Mouse (Mus musculus) liver, embryonic 15.5 days (tissue): ENCODE results near the gene 1700020L24Rik. TPM values are rescaled to one million over a fixed set of nuclear protein-coding genes. Genes with fewer than 3 reads are reported as not detected.
A peak's percentile ranks its signal among the peaks of the same experiment; 100 is the strongest.

Experiments used
- ATAC-seq: fragments of 200-750 bp; cut with Nextera tagmentation; 2 replicates; pipeline ENCODE4 v1.8.0; 2017; ENCODE audit warnings: moderate number of reproducible peaks, mild to moderate bottlenecking, moderate library complexity; ENCODE audit not compliant: insufficient read depth
- H3K27ac ChIP-seq: fragments of 300-500 bp; sonication (generic); replicated peaks from 2 replicates; pipeline ENCODE4 v1.5.1; 2015; ENCODE audit warnings: mild to moderate bottlenecking, inconsistent platforms
- H3K27me3 ChIP-seq: fragments of 300-500 bp; sonication (generic); 2 replicates; pipeline ENCODE4 v1.6.1; 2015; ENCODE audit warnings: mild to moderate bottlenecking, inconsistent platforms
- H3K36me3 ChIP-seq: fragments of 300-500 bp; sonication (generic); replicated peaks from 2 replicates; pipeline ENCODE4 v1.6.1; 2015; ENCODE audit warnings: moderate library complexity, mild to moderate bottlenecking, inconsistent platforms
- H3K4me1 ChIP-seq: fragments of 300-500 bp; sonication (generic); replicated peaks from 2 replicates; pipeline ENCODE4 v1.6.1; 2015; ENCODE audit warnings: inconsistent platforms
- H3K4me2 ChIP-seq: fragments of 300-500 bp; sonication (generic); 2 replicates; pipeline ENCODE4 v1.6.1; 2015; ENCODE audit warnings: moderate library complexity, mild to moderate bottlenecking, inconsistent platforms
- H3K4me3 ChIP-seq: fragments of 300-500 bp; sonication (generic); replicated peaks from 2 replicates; pipeline ENCODE4 v1.5.1; 2015; ENCODE audit warnings: mild to moderate bottlenecking, inconsistent platforms
- H3K9ac ChIP-seq: fragments of 300-500 bp; sonication (generic); 2 replicates; pipeline ENCODE4 v1.6.1; 2015; ENCODE audit warnings: moderate library complexity, mild to moderate bottlenecking, inconsistent platforms
- H3K9me3 ChIP-seq: fragments of 300-500 bp; sonication (generic); replicated peaks from 2 replicates; pipeline ENCODE4 v1.6.1; 2016; ENCODE audit warnings: inconsistent platforms
- WGBS: fragments of 180-500 bp; shearing (Covaris S2); methylation state at CpG from one replicate; pipeline ENCODE4 v1.1.7; 2015; ENCODE audit warnings: mixed read lengths; ENCODE audit not compliant: insufficient replicate concordance; 5-methylcytosine and 5-hydroxymethylcytosine counted together
- polyA plus RNA-seq: library from polyadenylated mRNA; unstranded; fragments of >200 nt; fragmentation: Nextera tagmentation; extraction: Ambion mirVana; gene quantifications from 2 replicates; pipeline ENCODE4 v1.2.1, GENCODE M21; 2015

Gene 1700020L24Rik
- polyA plus RNA-seq, 1 experiment from 2014 or later, result 2.7 TPM

- 4% methylated on average over 5 of the region's 5 CpGs for WGBS
- H3K9ac ChIP-seq, result no peak overlapping the region
- H3K4me3 ChIP-seq, result no peak overlapping the region
- H3K27me3 ChIP-seq, result peaks cover 64% of the 10 kb centered on the region
- no peak for ATAC-seq
- no peak overlapping the region for H3K4me2 ChIP-seq
- no peaks in the 10 kb centered on the region for H3K36me3 ChIP-seq
- H3K9me3 ChIP-seq, result no peaks in the 10 kb centered on the region
- no peak overlapping the region for H3K27ac ChIP-seq
- 0 out of 2 replicates have a peak, but pooled peaks cover 5% of the 10 kb centered on the region for H3K4me1 ChIP-seq
These were observed 20.4 kb upstream of the 1700020L24Rik start for GRCm38 (mm10) chr11:83417080-83417479.

GRCm38 (mm10) chr11:83417708-83418107 lies 19.8 kb upstream of the 1700020L24Rik start:
- Histone ChIP-seq H3K36me3 (no peaks in the 10 kb centered on the region), H3K9ac (no peak overlapping the region), H3K27ac (no peak overlapping the region), H3K27me3 (peaks cover 59% of the 10 kb centered on the region), H3K9me3 (no peaks in the 10 kb centered on the region), H3K4me1 (0 out of 2 replicates have a peak, but pooled peaks cover 5% of the 10 kb centered on the region), H3K4me3 (no peak overlapping the region), H3K4me2 (no peak overlapping the region)
- 62% methylated on average over 7 of the region's 7 CpGs for WGBS
- no peak for ATAC-seq

- Histone ChIP-seq H3K9me3 (no peaks in the 10 kb centered on the region), H3K4me3 (no peak overlapping the region), H3K9ac (no peak overlapping the region), H3K4me1 (0 out of 2 replicates have a peak, but pooled peaks cover 5% of the 10 kb centered on the region), H3K27ac (no peak overlapping the region), H3K36me3 (no peaks in the 10 kb centered on the region), H3K27me3 (peaks cover 56% of the 10 kb centered on the region), H3K4me2 (no peak overlapping the region)
- WGBS, result 7% methylated on average over 38 of the region's 38 CpGs
- ATAC-seq, result no peak
These were observed 18.9 kb upstream of the 1700020L24Rik start for GRCm38 (mm10) chr11:83418566-83418965.

- no peak for ATAC-seq
- Histone ChIP-seq H3K4me1 (0 out of 2 replicates have a peak, but pooled peaks cover 5% of the 10 kb centered on the region), H3K9me3 (no peaks in the 10 kb centered on the region), H3K27me3 (peaks cover 60% of the 10 kb centered on the region), H3K9ac (no peak overlapping the region), H3K4me3 (no peak overlapping the region), H3K4me2 (no peak overlapping the region), H3K27ac (no peak overlapping the region), H3K36me3 (no peaks in the 10 kb centered on the region)
- 28% methylated on average over 4 of the region's 4 CpGs for WGBS
These were observed 17.1 kb upstream of the 1700020L24Rik start for GRCm38 (mm10) chr11:83420338-83420737.

GRCm38 (mm10) chr11:83421305-83421704 lies 16.2 kb upstream of the 1700020L24Rik start:
- Histone ChIP-seq H3K27me3 (peaks cover 70% of the 10 kb centered on the region), H3K27ac (no peak overlapping the region), H3K4me3 (no peak overlapping the region), H3K36me3 (no peaks in the 10 kb centered on the region), H3K9me3 (no peaks in the 10 kb centered on the region), H3K4me1 (0 out of 2 replicates have a peak, but pooled peaks cover 5% of the 10 kb centered on the region), H3K9ac (no peak overlapping the region), H3K4me2 (no peak overlapping the region)
- no peak for ATAC-seq
- 3% methylated on average over 9 of the region's 9 CpGs for whole genome bisulfite sequencing

DNA sequence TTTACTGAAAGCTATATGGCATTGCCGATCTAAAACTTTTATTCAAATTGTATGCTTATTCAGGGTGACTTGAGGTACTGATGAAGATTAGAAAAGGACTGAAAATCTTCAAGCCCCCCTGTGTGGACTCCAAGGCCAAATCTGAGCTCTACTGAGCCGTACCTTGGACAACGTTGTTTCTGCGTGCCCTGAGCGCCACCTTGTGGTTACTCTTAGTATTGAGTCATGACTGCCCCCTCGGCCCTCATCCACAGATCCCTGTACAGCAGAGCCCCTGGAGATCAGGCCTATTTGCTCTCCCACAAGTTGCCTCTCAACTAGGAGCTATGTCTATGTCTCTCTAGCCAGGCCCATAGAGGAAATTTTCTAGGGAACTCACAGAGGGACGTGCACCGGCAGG lies 12.8 kb upstream of the 1700020L24Rik start:
- Histone ChIP-seq H3K9me3 (no peaks in the 10 kb centered on the region), H3K27ac (no peak overlapping the region), H3K36me3 (no peaks in the 10 kb centered on the region), H3K27me3 (peaks cover 71% of the 10 kb centered on the region), H3K4me3 (no peak overlapping the region), H3K9ac (no peak overlapping the region), H3K4me1 (peaks cover 6% of the 10 kb centered on the region), H3K4me2 (no peak overlapping the region)
- ATAC-seq, result no peak
- WGBS, result 6% methylated on average over 8 of the region's 8 CpGs

DNA sequence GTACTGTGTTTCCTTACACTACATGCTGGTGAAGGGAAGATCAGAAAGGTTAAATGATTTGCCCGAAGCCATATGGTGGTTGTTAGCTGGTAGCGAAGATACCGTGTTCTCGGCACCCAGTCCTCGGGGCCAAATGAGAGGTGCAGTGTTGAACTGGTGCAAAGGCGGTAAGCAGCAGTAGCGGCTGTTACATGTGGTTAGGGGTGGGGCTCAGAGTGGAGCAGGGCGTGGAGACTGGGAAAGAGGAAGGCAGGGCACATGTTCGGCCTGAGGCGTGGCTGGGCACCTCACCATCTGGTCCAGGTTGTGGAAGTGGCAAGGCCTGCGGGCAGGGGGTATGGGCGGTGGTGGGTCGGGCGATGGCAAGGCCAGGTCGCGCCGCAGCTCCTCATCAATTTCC lies 10.5 kb upstream of the 1700020L24Rik start:
- no peak overlapping the region for H3K4me3 ChIP-seq
- H3K4me2 ChIP-seq, result peak overlapping the region; percentile 48
- no peak for ATAC-seq
- no peak overlapping the region for H3K9ac ChIP-seq
- H3K27ac ChIP-seq, result no peak overlapping the region
- H3K27me3 ChIP-seq, result peaks cover 59% of the 10 kb centered on the region
- H3K36me3 ChIP-seq, result no peaks in the 10 kb centered on the region
- H3K4me1 ChIP-seq, result peaks cover 6% of the 10 kb centered on the region
- H3K9me3 ChIP-seq, result no peaks in the 10 kb centered on the region
- WGBS, result 13% methylated on average over 16 of the region's 17 CpGs

DNA sequence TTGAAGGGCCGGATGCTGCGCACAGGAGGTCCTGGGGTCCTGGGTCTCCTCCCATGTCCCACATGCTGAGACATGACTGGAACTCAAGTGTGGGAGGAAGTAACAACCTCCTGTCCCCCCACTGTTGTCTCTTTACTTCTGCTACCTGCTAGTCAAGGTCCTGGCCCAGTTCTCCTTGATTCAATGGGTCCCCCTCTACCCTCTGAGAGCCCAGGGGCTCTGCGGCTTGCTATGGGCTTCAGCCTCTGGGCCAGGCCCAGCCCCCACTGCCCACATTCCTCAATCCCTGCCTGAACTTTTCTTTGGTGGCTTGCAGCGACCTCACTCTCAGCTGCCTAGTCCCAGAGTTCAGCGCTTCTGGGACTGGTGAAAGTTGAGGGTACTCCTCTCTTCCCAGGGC lies 8.1 kb upstream of the 1700020L24Rik start, which contains the start of gene Gas2l2:
Gene Gas2l2, minus strand, starts transcription at position 101 of the 400 bp plus-strand sequence.
- no peak for ATAC-seq
- no peaks in the 10 kb centered on the region for H3K36me3 ChIP-seq
- H3K4me2 ChIP-seq, result no peak within 1 kb of the TSS
- no peak within 1 kb of the TSS for H3K27ac ChIP-seq
- no peak within 1 kb of the TSS for H3K9ac ChIP-seq
- peaks cover 6% of the 10 kb centered on the region for H3K4me1 ChIP-seq
- peaks cover 61% of the 10 kb centered on the region for H3K27me3 ChIP-seq
- H3K4me3 ChIP-seq, result no peak within 1 kb of the TSS
- H3K9me3 ChIP-seq, result no peaks in the 10 kb centered on the region
- 56% methylated on average over 5 of the region's 5 CpGs for WGBS

DNA sequence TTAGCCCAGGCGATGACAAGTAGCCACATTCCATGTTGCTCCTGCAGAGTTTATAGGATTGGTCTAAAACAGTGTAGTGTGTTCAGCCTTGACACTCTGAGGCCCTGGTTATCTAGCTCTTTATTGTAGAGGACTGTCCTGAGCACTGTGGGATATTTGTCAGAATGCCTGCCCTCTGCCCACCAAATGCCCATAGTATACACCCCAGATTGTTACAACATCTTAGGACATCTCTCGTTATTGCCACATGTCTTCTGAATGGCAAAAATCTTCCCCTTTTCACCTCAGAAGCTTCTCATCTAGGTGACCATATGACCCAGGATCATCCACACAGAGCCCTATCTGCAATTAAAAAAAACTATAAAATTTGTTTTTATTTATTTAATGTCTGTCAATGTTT lies 4.9 kb upstream of the 1700020L24Rik start:
- 48% methylated on average over 2 of the region's 2 CpGs for WGBS
- no peak overlapping the region for H3K4me3 ChIP-seq
- H3K4me1 ChIP-seq, result no peaks in the 10 kb centered on the region
- H3K9me3 ChIP-seq, result no peaks in the 10 kb centered on the region
- H3K27ac ChIP-seq, result no peak overlapping the region
- no peak overlapping the region for H3K9ac ChIP-seq
- no peak for ATAC-seq
- peaks cover 55% of the 10 kb centered on the region for H3K27me3 ChIP-seq
- no peak overlapping the region for H3K4me2 ChIP-seq
- H3K36me3 ChIP-seq, result no peaks in the 10 kb centered on the region

DNA sequence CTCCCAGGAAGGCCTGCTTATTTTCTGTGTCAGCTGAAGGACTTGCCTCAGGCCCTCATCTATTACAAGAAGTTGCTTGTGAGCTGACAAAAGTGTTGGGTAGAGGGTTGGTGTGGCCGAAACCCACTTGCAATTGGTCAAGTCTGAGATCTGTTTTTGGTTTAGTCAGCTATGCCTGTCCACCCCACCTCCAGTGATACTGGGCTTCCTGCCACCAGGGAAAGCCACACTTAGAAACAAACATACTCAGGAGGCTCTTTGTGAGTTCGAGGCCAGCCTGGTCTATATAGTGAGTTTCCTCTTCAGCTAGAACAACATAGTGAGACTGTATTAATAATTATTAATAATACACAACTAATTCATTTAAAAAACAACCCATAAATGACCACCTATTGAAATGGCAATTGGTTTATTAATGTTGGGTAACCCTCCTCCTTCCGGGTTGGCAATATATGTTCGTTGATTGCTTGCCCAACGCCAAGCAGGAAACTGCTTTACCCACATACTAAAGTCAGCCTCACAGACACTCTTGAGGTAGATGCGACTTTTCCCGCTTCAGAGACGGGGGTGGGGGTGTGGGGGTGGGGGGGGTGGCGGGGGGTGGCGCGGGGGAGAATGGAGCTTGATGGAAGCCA lies 2.1 kb downstream of the 1700020L24Rik start:
- H3K36me3 ChIP-seq, result no peaks in the 10 kb centered on the region
- H3K4me2 ChIP-seq, result peak overlapping the region; percentile 95
- H3K9ac ChIP-seq, result no peak overlapping the region; the same call in 1 of the 2 replicates
- 20% methylated on average over 11 of the region's 11 CpGs for WGBS
- H3K4me3 ChIP-seq, result peak overlapping the region; percentile 71
- no peaks in the 10 kb centered on the region for H3K9me3 ChIP-seq
- H3K27ac ChIP-seq, result 0 out of 2 replicates have a peak overlapping the region, but pooled peaks have one; percentile 24
- ATAC-seq, result no peak
- peaks cover 65% of the 10 kb centered on the region for H3K27me3 ChIP-seq
- H3K4me1 ChIP-seq, result peaks cover 26% of the 10 kb centered on the region

GRCm38 (mm10) chr11:83440081-83441064 lies 2.9 kb downstream of the 1700020L24Rik start:
- Histone ChIP-seq H3K36me3 (no peaks in the 10 kb centered on the region), H3K9ac (peak overlapping the region; percentile 65), H3K4me2 (peak overlapping the region; percentile 95), H3K4me3 (peak overlapping the region; percentile 71), H3K4me1 (peaks cover 30% of the 10 kb centered on the region), H3K27me3 (peaks cover 67% of the 10 kb centered on the region), H3K9me3 (no peaks in the 10 kb centered on the region), H3K27ac (no peak overlapping the region; the same call in 1 of the 2 replicates)
- WGBS, result under 1% methylated on average over 67 of the region's 75 CpGs
- ATAC-seq, result peak; percentile 90
